Mouse (Mus musculus) cortical plate, adult 2 months (tissue): ENCODE data around the gene Usp48.

Experiments
- CTCF ChIP-seq: fragments of 200-500 bp; IDR thresholded peaks from 2 replicates; pipeline ENCODE4 v1.5.1; 2011; ENCODE audit warnings: mild to moderate bottlenecking, control low read depth, low read length; ENCODE audit not compliant: insufficient read depth; ENCODE audit errors: extremely low read depth
- POLR2A ChIP-seq: fragments of 200-500 bp; IDR thresholded peaks from 2 replicates; pipeline ENCODE4 v1.6.1; 2011; ENCODE audit warnings: mild to moderate bottlenecking, low read length, control low read depth; ENCODE audit not compliant: insufficient read depth; ENCODE audit errors: extremely low read depth

- TF ChIP-seq POLR2A (no peak), CTCF (no peak)
Measured at GRCm38 (mm10) chr4:137664980-137665675, 71.6 kb downstream of the Usp48 start.
